Mouse (Mus musculus) cerebellum, adult 11-12 months (tissue): ENCODE data around the gene Mkln1.
"Not testable (repeated sequence)": the region's sequence is repeated elsewhere in the genome, so short reads cannot be mapped to it uniquely, and the experiment has no call there.

Experiments
- DNase-seq: peaks from one replicate; pipeline ENCODE4 v3.0.0; 2022

The Mkln1 gene

DNA sequence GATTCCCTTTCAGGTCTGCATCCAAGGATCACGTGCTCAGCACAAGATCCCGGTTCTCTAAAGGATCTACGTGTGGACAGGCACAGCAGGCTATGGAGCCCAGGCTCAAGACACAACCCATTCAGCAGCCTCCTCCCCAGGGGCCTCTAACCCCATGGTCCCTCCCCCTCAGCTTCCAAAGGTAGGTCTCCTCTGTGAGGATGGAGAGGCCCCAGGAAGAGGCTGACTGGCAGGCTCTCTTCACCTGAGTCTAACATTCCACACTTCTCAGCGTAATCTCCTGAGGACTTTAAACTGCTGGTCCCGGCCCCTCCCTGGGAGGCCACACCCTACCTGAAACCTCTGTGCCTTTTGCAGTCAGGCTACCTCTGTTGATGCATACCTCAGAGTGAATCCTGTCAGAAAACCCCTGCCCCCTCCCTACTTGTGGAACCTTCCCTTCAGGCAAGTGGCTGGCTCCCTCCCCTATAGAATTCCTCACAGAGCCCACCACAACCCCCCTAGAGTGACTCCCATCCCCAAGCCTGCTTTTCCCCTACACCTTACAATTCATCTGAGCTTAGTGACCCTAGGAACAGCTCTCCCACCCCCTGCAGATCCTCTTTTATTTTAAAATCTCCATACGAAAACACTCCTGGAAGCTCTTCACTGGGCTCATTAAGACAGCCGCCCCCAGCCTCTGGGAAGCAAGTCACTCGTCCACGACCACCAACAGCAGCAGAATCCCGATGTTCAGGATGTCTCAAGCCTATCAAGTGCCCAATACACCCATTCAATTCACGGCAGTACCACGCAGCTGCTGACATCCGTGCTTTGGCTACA is 161.8 kb downstream of the Mkln1 start:
- no peak for DNase-seq

GRCm38 (mm10) chr6:31561948-31562347 is 163.4 kb downstream of the Mkln1 start:
- not testable (repeated sequence) for DNase-seq

DNA sequence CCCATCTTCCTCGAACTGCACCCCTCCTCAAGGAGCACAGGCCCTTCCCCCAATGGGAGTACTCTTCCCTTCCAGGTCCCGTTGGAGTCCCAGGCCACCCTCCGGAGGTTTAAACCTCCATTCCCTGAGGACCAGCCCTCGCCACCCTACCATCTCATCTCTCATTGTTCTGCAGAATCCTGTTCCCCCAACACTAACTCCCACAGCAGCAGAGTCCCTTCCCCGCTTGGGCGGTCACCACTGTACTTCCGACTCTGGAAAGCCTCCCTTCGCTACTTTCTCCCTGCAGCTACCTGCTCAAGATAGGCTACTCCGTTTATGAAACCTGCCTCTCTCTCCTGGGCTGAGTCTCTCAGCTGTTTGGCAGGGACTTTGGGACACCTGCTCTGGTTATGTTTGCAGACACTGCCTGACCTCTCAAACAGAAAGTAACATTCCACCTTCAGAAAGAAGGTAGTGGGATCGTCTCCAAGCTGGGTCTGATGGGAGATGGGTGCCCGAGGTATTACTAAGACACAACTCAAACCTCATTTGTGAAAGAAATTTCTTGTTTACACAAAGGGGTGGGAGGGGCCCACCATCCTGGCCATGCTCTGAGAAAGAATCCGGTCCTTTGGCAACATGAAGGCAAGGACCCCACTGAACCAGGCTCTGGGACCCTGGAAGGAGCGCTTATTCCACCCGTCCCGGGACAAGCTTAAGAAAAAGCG is 164.0 kb downstream of the Mkln1 start:
- DNase-seq = no peak

DNA sequence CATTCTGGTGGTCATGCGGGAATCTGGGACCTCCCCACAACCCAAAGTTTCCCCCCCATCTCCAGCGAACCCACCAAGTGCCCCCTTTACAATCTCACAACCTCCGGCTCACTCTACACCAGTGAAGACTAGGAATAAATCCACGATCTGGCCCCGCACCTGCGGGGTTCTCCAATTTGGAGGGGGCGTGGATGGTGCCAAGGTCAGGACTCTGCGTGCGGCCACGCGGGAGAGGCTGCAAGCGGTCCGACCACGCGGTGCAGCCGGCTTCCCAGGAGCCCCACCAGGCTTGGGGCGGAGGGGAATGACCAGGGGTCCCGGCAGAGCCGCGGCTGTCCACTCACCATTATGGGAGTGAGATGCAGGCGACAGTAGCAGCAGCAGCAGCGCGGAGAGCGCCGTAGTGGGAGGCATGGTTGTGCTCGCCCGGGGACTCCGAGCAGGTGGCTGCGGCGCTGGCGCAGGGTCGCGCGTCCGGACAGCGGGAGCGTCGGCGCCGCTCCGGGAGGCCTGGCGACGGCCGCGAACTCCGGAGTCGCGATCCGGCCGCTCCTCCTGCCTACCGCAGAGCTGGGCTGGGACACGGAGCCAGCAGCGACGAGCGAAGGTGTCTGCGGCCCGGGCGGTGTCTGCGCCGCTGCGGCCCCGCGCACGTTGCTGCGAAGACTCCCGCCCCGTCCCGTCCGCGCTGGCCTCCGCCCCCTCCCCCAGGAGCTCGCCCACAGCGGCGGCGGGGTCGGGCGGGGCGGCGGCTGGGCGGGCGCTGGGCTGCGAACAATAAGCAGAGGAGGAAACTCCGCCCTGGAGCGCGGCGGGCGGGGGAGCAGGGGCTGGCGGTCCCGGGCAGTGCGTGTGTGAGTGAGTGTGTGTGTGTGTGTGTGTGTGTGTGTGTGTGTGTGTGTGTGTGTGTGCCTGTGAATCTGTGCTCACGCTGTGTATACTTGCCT is 165.0 kb downstream of the Mkln1 start, which contains the start of gene Podxl:
Podxl (minus strand) TSS at position 747 of the 947 bp plus-strand sequence.
- no peak for DNase-seq

DNA sequence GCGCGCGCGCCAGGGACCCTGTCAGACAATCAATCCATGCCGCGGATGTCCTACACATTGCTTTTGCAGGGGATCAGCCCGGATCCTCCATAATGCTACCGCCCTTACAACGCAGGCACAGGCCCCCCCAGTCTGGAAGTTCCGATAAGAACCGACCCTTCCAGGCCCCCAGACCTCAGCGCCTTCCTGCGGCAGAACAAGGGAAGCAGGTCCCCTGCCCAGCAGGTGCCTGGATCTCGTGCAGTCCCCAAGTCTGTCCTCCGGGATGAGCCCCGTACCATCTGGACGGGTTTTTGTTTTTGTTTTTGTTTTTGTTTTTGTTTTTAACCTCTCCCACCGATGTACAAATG is 165.6 kb downstream of the Mkln1 start:
- no peak for DNase-seq

DNA sequence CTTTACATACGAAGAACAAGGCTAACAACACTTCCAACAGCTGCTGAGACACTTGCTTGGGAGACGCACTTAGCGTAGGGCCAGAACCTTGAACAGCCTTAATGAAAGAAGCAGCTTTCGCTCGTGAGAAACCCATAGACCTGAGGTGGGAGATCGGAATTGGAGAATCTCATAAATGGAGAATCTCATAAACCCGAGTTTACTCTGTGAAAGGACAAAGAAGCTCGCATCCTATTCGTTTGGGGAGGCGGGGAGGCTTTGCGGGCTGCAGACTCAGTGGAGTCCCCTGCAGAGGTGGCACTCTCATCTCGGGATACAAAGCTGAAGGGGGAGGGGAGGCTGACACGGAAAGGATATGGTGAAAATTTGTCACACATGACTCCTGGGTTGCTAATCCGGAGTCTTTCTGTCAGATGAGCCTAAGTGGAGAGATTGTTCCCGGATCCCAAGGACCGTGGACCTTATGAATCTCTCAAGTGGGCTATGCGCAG is 166.4 kb downstream of the Mkln1 start:
- no peak for DNase-seq
